Mouse (Mus musculus): ENCODE measurements at regions not wholly inside any gene's neighbourhood (a gene's known extent, or its start where the extent isn't known, plus 50 kb on each side); places are given as distances from the start of the nearest gene placed in this dataset.

DNA sequence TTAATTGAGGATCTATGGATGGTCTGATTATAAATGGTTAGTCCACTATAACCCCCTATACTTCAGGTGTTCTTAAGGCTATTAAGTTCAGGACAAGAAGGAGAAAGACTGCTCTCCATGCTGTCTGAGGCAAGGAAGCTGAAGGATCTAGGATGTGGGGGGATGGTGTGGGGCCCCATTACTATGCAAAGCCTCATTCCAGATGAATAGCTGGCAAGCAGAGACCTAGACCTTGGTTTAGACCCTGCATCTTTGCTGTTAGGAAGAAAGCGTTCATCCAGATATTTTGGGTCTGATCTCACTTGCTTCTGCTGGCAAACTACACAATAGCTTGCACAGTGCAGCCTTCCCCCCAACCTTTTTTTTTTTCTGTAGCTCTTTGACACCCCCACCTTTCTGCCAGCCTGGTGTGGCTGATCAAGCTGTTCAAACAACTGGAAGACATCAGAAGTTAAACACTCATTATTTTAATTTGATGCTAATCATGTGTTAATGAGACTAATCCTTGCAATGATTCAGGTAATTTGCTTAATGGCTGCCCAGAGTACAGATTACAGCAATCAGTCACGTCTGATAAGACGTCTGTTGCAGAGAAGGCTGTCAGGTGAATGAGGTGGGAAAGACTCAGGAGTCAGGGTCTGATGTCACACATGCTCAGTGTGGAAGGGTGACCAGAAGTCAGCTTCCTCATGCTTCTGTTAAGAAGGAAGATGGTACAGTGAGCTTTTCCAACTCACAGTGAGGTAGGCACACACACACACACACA, 80.9 kb upstream of the Gk2 start:
- in situ Hi-C loops (cut with MboI; ENCODE audit: unreplicated experiment in 2 of 2) = no loop called here

DNA sequence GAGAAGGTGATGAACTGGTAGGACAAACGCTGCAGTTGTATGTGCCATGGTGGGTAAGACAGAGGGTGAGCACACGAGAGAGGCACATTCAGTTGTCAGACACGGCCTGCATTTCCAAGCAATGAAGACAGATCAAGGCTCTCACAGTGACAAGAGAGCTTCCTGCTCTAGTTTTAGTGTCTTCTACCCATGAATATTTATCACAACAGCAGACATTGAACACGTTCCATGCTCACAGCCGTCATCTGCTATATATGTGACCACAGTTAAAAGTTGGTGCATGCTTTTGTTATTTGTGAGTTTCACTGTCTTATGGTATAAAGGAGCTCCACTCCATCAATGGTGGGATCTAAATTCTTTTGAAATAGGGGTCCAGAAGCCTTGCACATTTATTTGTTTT, 76.9 kb upstream of the Gk2 start:
- in situ Hi-C loops (cut with MboI; ENCODE audit: unreplicated experiment in 2 of 2) = no loop called here

- in situ Hi-C loops (cut with MboI; ENCODE audit: unreplicated experiment in 2 of 2) = no loop called here
Measured at GRCm38 (mm10) chr5:97527555-97527954, 70.7 kb upstream of the Gk2 start.
